Mouse (Mus musculus) midbrain, embryonic 12.5 days (tissue): Measurements from ENCODE around the gene Hs3st5. TPM values are rescaled to one million over a fixed set of nuclear protein-coding genes. Genes with fewer than 3 reads are reported as not detected.

Source experiments
- ATAC-seq: fragments of 200-750 bp; cut with Nextera tagmentation; 2 replicates; pipeline ENCODE4 v1.8.0; 2017; ENCODE audit warnings: low read depth, moderate TSS enrichment, moderate library complexity; ENCODE audit not compliant: low FRiP score
- H3K27ac ChIP-seq: fragments of 300-500 bp; sonication (generic); replicated peaks from 2 replicates; pipeline ENCODE4 v1.5.1; 2016; ENCODE audit warnings: mild to moderate bottlenecking
- H3K27me3 ChIP-seq: fragments of 300-500 bp; sonication (generic); 2 replicates; pipeline ENCODE4 v1.6.1; 2016; ENCODE audit warnings: mild to moderate bottlenecking
- H3K36me3 ChIP-seq: fragments of 300-500 bp; sonication (generic); 2 replicates; pipeline ENCODE4 v1.6.1; 2016
- H3K4me1 ChIP-seq: fragments of 300-500 bp; sonication (generic); 2 replicates; pipeline ENCODE4 v1.6.1; 2016
- H3K4me2 ChIP-seq: fragments of 300-500 bp; sonication (generic); replicated peaks from 2 replicates; pipeline ENCODE4 v1.6.1; 2016; ENCODE audit warnings: mild to moderate bottlenecking, moderate library complexity
- H3K4me3 ChIP-seq: fragments of 300-500 bp; sonication (generic); 2 replicates; pipeline ENCODE4 v1.5.1; 2016; ENCODE audit warnings: mild to moderate bottlenecking
- H3K9ac ChIP-seq: fragments of 300-500 bp; sonication (generic); replicated peaks from 2 replicates; pipeline ENCODE4 v1.6.1; 2016; ENCODE audit warnings: mild to moderate bottlenecking, moderate library complexity
- H3K9me3 ChIP-seq: fragments of 300-500 bp; sonication (generic); 2 replicates; pipeline ENCODE4 v1.6.1; 2016; ENCODE audit warnings: mild to moderate bottlenecking
- WGBS: fragments of 180-500 bp; shearing (Covaris S2); methylation state at CpG from one replicate; pipeline ENCODE4 v1.1.7; 2016; 5-methylcytosine and 5-hydroxymethylcytosine counted together
- polyA plus RNA-seq: library from polyadenylated mRNA; unstranded; fragments of >200 nt; fragmentation: Nextera tagmentation; extraction: Ambion mirVana; gene quantifications from 2 replicates; pipeline ENCODE4 v1.2.1, GENCODE M21; 2016

Gene Hs3st5
- polyA plus RNA-seq, 1 experiment from 2014 or later: 7.6 TPM

- no peak overlapping the region for H3K27ac ChIP-seq
- H3K4me2 ChIP-seq: no peak overlapping the region
- H3K36me3 ChIP-seq: no peaks in the 10 kb centered on the region
- no peaks in the 10 kb centered on the region for H3K9me3 ChIP-seq
- no peak overlapping the region for H3K9ac ChIP-seq
- H3K4me3 ChIP-seq: no peak overlapping the region
- ATAC-seq: no peak
- H3K4me1 ChIP-seq: no peaks in the 10 kb centered on the region
- no peaks in the 10 kb centered on the region for H3K27me3 ChIP-seq
Observed at GRCm38 (mm10) chr10:36818867-36819266, 312.3 kb downstream of the Hs3st5 start.

GRCm38 (mm10) chr10:36829079-36829478 lies 322.5 kb downstream of the Hs3st5 start:
- Histone ChIP-seq H3K4me2 (no peak overlapping the region), H3K27me3 (no peaks in the 10 kb centered on the region), H3K36me3 (no peaks in the 10 kb centered on the region), H3K27ac (no peak overlapping the region), H3K9ac (no peak overlapping the region), H3K4me1 (no peaks in the 10 kb centered on the region), H3K9me3 (no peaks in the 10 kb centered on the region), H3K4me3 (no peak overlapping the region)
- no peak for ATAC-seq
- 84% methylated on average over 3 of the region's 3 CpGs for WGBS

- ATAC-seq: peak; percentile 56; the same call in 1 of the 2 replicates
- 72% methylated on average over 3 of the region's 3 CpGs for WGBS
- H3K27me3 ChIP-seq: no peaks in the 10 kb centered on the region
- no peaks in the 10 kb centered on the region for H3K36me3 ChIP-seq
- no peak overlapping the region for H3K27ac ChIP-seq
- no peaks in the 10 kb centered on the region for H3K9me3 ChIP-seq
- H3K4me3 ChIP-seq: no peak overlapping the region
- H3K9ac ChIP-seq: no peak overlapping the region
- H3K4me1 ChIP-seq: no peaks in the 10 kb centered on the region
- no peak overlapping the region for H3K4me2 ChIP-seq
Observed at GRCm38 (mm10) chr10:36832204-36832603, 325.6 kb downstream of the Hs3st5 start.

GRCm38 (mm10) chr10:36834224-36834623 lies 327.6 kb downstream of the Hs3st5 start:
- no peak overlapping the region for H3K4me3 ChIP-seq
- no peaks in the 10 kb centered on the region for H3K27me3 ChIP-seq
- no peaks in the 10 kb centered on the region for H3K36me3 ChIP-seq
- H3K9ac ChIP-seq: no peak overlapping the region
- WGBS: 22% methylated on average over 5 of the region's 5 CpGs
- ATAC-seq: no peak
- no peaks in the 10 kb centered on the region for H3K9me3 ChIP-seq
- H3K27ac ChIP-seq: no peak overlapping the region
- no peaks in the 10 kb centered on the region for H3K4me1 ChIP-seq
- no peak overlapping the region for H3K4me2 ChIP-seq

- no peaks in the 10 kb centered on the region for H3K4me1 ChIP-seq
- no peak for ATAC-seq
- H3K4me3 ChIP-seq: no peak overlapping the region
- H3K9ac ChIP-seq: no peak overlapping the region
- H3K27ac ChIP-seq: no peak overlapping the region
- WGBS: 87% methylated on average over 5 of the region's 5 CpGs
- H3K4me2 ChIP-seq: no peak overlapping the region
- H3K27me3 ChIP-seq: no peaks in the 10 kb centered on the region
- no peaks in the 10 kb centered on the region for H3K36me3 ChIP-seq
- H3K9me3 ChIP-seq: no peaks in the 10 kb centered on the region
Observed at GRCm38 (mm10) chr10:36835836-36836516, 329.4 kb downstream of the Hs3st5 start.

- H3K36me3 ChIP-seq: no peaks in the 10 kb centered on the region
- no peaks in the 10 kb centered on the region for H3K9me3 ChIP-seq
- no peak overlapping the region for H3K4me3 ChIP-seq
- H3K4me2 ChIP-seq: no peak overlapping the region
- H3K4me1 ChIP-seq: no peaks in the 10 kb centered on the region
- H3K9ac ChIP-seq: no peak overlapping the region
- no peaks in the 10 kb centered on the region for H3K27me3 ChIP-seq
- no peak for ATAC-seq
- H3K27ac ChIP-seq: no peak overlapping the region
- WGBS: 90% methylated on average over 3 of the region's 3 CpGs
Observed at GRCm38 (mm10) chr10:36850231-36850630, 343.6 kb downstream of the Hs3st5 start.

GRCm38 (mm10) chr10:36862127-36862895 lies 355.7 kb downstream of the Hs3st5 start:
- ATAC-seq: no peak
- Histone ChIP-seq H3K4me3 (no peak overlapping the region), H3K4me2 (no peak overlapping the region), H3K27ac (no peak overlapping the region), H3K9ac (no peak overlapping the region), H3K9me3 (no peaks in the 10 kb centered on the region), H3K36me3 (no peaks in the 10 kb centered on the region), H3K27me3 (no peaks in the 10 kb centered on the region), H3K4me1 (no peaks in the 10 kb centered on the region)
- WGBS: 87% methylated on average over 2 of the region's 2 CpGs
